Mouse (Mus musculus) left cerebral cortex, adult 2 months (tissue): ENCODE results near the gene Tmed6. TPM values are rescaled to one million over a fixed set of nuclear protein-coding genes. Genes with fewer than 3 reads are reported as not detected.

Experiments
- DNase-seq, 2 experiments: peaks; one replicate each; pipeline ENCODE4 v3.0.0; 2021 to 2022; ENCODE audit warnings: low spot score in 2 of 2, mixed read lengths in 1 of 2; ENCODE audit errors: extremely low spot score in 1 of 2
- H3K27ac ChIP-seq: fragments of 200-600 bp; 2 replicates; pipeline ENCODE4 v1.8.1; 2022
- H3K4me3 ChIP-seq: fragments of 200-600 bp; 2 replicates; pipeline ENCODE4 v1.8.1; 2022
- CTCF ChIP-seq: fragments of 200-600 bp; IDR thresholded peaks from 2 replicates; pipeline ENCODE4 v1.8.1; 2022; ENCODE audit warnings: antibody characterized with exemption, mild to moderate bottlenecking, moderate library complexity
- intact Hi-C: fragments of 180-260 bp; cut with DNase I; formaldehyde crosslinking; loops from one replicate; pipeline ENCODE4 v1.15.1; 2025
- total RNA-seq, 2 experiments: library from RNA; stranded (reverse); gene quantifications; 2 replicates each; pipeline ENCODE4 v1.2.3; 2021

Tmed6 gene
- total RNA-seq, 2 experiments from 2014 or later = not detected

DNA sequence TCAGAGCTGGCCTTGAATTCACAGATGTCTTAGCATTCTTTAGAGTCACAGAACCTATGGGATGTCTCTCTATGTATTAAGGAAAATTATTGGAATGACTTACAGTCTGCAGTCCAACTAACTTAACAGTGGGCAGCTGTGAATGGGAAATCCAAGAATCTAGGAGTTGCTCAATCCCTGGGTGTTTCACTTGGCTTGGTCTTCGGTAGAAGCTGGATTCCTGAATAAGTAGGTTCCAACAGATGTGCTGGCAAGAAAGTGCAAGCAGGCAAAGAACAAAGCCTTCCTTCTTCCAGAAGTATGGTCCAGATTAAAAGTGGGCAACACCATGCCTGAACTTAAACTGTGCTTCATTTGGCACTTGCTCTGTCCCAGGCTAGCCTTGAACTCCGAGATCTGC, 35.2 kb upstream of the Tmed6 start:
- no peak for DNase-seq
- H3K27ac ChIP-seq = no peak overlapping the region
- intact Hi-C loops = no loop called here

DNA sequence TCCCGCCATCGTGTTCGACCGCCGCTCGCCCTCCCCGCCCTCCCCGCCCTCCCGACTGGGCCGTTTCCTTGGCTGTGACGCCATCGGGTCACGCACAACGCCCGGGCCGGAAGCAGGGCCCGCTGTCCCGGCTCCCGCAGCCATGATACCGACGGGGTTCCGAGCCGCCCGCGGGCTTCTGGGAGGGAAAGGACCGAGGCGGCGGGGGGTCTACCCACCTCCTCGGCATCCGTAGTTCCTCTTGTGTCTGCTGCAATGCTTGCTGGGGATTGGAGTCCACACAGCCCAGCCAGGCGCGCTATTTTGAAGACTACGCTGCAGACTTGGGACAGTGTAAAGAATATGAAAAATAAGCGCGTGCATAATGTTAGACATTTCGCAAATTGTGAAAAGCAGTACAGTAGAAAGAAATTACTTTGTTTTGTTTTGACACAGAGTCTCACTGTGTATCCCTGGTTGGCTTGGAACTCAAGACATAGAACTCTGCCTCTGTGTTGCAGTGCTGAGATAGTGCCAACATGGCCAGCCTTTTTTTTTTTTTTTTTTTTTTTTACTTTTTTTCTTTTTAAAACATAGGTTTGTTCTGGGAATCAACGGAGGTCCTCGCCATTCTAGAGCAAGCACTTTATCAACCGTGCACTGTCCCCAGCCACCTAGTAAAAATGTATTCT, 31.1 kb upstream of the Tmed6 start, which contains the start of gene Terf2:
Gene Terf2 (minus strand): TSS at position 182 of the 671 bp plus-strand sequence.
- intact Hi-C loops = loop anchor here (10.0 kb wide), 1 partner anchor 478 kb away; no protein-coding TSS in a partner anchor
- peak; percentile 94 to 95 for DNase-seq
- peak within 1 kb of the TSS; percentile 81 for H3K4me3 ChIP-seq
- peak within 1 kb of the TSS; percentile 92 for H3K27ac ChIP-seq
- no peak for TF ChIP-seq CTCF

More for the DNA sequence above, 35.2 kb upstream of the Tmed6 start:
- no peak overlapping the region for H3K4me3 ChIP-seq
- TF ChIP-seq CTCF = no peak

DNA sequence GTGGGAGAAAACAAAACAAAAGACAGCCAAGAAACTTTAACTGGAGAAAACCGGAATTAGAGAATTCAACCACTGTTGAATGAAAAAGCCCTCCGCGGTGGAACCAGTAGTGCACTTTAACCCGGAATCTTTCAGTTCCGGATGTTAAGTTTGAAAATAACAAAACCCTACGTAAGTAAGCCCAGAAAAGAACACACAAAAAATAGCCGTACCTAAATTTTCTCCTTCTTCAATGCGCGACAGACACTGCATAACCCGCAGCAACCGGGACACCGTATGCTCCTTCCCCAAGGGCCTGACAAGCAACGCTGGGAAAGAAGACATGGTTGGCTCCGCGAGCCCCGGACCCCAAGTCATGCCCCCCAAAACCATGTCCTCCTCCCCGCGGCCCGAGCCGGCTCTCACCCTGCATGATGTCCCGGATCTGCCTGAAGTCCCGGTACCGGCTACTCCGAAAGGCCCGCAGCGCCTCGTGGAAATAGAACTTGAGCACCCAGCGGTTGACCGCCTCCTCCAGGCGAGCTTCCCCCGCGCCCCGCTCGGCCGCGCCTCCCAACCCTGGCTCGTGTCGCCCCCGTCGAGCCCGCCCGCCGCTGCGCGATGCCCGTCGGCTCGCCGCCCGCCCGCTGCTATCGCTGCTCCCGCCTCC, 30.4 kb upstream of the Tmed6 start:
- DNase-seq = no peak
- H3K27ac ChIP-seq = peak overlapping the region; percentile 92
- H3K4me3 ChIP-seq = peak overlapping the region; percentile 81
- no peak for TF ChIP-seq CTCF
- intact Hi-C loops = loop anchor here (2.0 to 10.0 kb wide), 2 partner anchors 35 to 479 kb away; no protein-coding TSS in a partner anchor

DNA sequence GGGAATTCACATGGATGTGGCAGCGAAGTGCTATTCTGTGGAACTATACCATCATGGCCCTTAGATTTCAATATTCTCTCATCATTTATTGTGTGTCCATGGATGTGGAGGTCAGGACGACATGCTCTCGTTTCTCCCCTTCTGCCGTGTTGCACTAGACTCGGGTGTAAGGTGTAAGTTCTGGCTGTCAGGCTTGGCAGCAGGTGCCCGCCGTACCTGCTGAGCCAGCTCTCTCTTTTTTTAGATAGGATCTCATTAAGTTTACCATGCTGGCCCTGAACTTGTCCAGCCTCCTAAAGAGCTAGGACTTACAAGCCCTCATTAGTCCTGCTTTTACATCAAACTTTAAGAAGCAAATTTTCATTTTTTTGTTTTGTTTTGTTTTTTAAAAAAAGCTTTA, 25.1 kb upstream of the Tmed6 start:
- H3K27ac ChIP-seq = no peak overlapping the region
- no peak for TF ChIP-seq CTCF
- DNase-seq = no peak
- intact Hi-C loops = loop anchor here (10.0 kb wide), 1 partner anchor 484 kb away; no protein-coding TSS in a partner anchor
- no peak overlapping the region for H3K4me3 ChIP-seq

DNA sequence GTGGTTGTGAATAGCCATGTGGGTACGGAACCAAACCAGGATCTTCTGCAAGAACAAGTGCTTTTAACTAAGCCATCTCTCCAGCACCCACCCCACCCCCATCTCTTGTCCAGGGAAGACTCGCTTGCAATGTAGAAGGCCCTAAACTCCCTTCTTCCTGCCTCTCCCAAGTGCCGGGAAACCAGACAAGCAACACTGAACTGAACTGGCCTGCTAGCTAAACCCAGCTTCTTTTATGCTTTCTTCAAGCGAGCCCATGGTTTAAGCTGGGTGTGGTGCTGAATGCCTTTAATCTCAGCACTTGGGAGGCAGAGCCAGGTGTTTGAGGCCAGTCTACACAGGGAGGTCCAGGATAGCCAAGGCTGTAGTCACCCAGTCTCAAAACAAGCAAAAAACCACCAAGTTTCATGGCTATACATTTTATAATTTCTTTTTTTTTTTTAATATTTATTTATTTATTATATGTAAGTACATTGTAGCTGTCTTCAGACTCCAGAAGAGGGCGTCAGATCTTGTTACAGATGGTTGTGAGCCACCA, 23.2 kb upstream of the Tmed6 start:
- intact Hi-C loops = no loop called here
- no peak for TF ChIP-seq CTCF
- Histone ChIP-seq H3K4me3 (no peak overlapping the region), H3K27ac (no peak overlapping the region)
- DNase-seq = no peak

DNA sequence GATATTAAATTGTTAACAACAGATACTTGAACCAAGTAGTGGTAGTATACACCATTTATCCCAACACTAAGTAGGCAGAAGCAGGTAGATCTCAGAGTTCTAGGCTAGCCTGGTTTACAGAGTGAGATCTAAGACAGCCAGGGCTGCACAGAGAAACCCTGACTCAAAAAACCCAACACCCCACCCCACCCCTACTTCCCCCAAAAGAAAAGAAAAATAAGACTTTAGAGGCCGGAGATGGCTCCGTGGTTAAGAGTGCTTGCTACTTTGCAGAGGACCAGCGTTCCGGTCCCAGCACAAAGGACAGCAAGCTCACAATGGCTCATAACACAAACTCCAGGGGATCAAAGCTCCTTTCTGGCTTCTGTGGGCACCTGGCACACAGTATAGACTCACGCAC, 20.6 kb upstream of the Tmed6 start:
- intact Hi-C loops = no loop called here
- no peak for TF ChIP-seq CTCF

DNA sequence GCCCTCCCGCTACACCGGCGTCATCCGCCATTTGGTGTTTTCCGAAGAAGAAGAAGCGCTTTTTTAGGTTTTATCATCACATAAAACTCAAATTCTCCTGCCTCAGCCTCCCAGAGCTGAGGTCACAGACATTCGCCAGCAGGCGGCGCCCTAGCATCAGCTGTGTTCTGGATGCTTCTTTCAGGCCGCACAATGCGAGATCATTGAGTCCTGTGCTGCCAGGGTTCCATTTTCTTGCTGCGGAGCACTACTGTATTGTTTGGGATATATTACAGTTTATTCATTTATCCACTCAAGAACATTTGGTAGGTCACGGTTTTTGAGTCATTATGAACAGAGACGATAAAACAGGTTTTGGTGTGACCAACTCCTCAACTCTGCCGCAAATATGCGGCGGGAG, 19.9 kb upstream of the Tmed6 start:
- intact Hi-C loops = no loop called here
- H3K27ac ChIP-seq = no peak overlapping the region
- DNase-seq = no peak
- TF ChIP-seq CTCF = peak; percentile 26
- no peak overlapping the region for H3K4me3 ChIP-seq

More for the DNA sequence above, 20.6 kb upstream of the Tmed6 start:
- Histone ChIP-seq H3K27ac (no peak overlapping the region), H3K4me3 (no peak overlapping the region)
- no peak for DNase-seq

DNA sequence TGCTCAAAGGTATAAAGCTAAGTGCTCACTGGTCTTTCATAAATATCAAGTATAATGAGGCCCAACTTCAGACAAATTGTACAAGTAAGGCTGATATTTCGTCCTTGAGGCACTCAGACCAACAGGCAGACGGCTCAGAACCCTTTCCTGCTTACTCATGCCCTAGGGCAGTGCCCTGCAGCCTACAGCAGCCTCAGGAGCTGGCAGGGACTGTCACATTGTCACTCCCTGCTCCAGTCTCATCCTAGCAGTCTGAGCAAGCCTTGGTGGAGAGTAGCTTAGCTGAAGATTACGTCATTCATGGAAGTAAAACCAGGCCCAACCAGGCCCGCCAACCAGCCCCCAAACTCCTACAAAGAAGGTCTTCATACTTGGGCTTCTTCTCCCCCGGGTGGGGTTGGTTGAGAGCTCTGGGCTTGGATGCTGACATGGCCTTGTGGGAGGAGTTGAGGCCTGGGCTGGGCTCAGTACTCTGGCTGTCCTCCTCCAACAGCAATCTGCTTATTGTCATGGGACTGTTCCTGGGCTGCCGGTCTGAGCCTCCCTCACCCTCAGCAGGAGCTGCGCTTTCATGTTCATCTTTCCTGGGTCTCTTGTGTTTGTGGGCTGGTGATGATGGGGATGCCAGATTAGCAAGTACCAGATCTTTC, 10.9 kb upstream of the Tmed6 start:
- intact Hi-C loops = no loop called here
- Histone ChIP-seq H3K27ac (no peak overlapping the region), H3K4me3 (no peak overlapping the region)
- DNase-seq = no peak
- TF ChIP-seq CTCF = no peak

DNA sequence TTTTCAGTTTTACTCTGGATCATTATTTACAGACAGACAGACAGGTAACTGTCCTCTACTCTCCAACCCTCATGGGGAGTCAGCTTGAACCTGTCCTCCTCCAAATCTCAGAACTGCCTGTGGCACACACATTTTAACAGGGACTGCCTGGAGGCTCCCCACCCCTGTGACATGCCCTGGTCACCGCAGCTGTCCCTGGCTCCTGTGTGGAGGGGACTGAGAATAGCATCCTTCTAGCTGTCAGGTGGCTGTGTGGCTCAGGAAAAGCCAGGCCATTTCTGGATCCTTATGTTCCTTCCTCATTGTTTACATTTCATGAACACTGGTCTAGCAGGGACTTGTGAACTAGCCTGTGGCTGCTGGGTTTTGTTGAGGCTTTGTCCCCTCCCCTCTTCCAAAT, 8.7 kb upstream of the Tmed6 start:
- H3K4me3 ChIP-seq = no peak overlapping the region
- TF ChIP-seq CTCF = no peak
- no peak overlapping the region for H3K27ac ChIP-seq
- intact Hi-C loops = no loop called here
- no peak for DNase-seq

DNA sequence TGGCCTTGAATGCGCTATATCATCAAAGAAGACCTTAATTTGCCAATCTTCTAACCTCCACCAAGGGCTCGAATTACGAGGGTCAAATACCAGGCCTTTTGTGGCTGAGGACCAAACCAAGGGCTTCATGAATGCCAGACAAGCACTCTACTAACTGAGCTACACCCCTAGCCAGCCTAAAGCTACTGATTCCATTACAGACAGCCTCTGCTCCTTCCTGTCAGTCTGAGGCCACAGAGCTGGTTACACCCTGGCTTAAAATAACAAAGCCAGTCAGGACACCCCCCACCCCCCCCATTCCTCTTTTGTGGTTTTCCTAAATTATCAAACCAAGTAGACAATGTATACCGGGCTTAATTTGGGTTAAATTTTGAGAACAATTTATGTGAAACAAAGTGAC, 8.3 kb upstream of the Tmed6 start:
- intact Hi-C loops = no loop called here
- no peak overlapping the region for H3K27ac ChIP-seq
- H3K4me3 ChIP-seq = no peak overlapping the region
- no peak for DNase-seq
- TF ChIP-seq CTCF = no peak

DNA sequence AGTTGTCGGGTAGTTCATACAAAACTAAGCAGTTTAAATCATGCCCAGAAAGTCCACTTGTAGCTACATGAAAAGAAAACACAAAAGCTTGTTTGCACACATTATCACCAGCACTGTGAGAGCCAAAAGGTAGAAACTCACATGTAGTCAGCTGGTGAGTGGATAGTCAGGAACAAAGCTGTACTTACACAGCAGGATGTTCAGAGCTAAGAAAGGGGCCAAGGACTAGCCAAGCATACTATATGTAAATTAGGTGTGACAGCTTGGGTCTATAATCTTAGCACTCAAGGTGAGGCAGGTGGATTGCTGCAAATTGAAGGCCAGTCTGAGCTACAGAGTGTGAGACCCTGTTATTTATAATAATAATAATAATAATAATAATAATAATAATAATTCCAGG, 2.8 kb downstream of the Tmed6 start:
- TF ChIP-seq CTCF = no peak
- DNase-seq = no peak
- Histone ChIP-seq H3K4me3 (no peak overlapping the region), H3K27ac (no peak overlapping the region)
- intact Hi-C loops = no loop called here

DNA sequence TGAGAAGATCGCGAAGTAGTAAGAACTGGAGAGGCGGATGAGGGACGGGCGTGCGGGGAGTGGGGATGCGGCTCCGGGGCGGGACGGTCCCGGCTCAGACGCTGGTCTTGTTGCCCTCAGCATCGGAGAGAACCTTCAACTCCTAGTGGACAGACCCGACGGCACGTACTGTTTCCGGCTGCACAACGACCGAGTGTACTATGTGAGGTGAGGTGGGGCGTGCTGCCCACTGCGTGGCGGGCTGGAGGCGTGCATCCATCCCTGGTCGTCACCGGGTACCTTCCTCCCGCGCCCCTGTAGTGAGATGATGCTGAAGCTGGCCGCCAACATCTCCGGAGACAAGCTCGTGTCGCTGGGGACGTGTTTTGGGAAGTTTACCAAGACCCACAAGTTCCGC, 8.5 kb downstream of the Tmed6 start:
- Histone ChIP-seq H3K4me3 (peak overlapping the region; percentile 71), H3K27ac (no peak overlapping the region)
- intact Hi-C loops = loop anchor here (1.0 kb wide), 1 partner anchor 164 kb away; the partner anchor contains the start of gene Utp4
- no peak for DNase-seq
- TF ChIP-seq CTCF = no peak
